Mouse (Mus musculus): Measurements from ENCODE around the gene Gm15013. TPM values are rescaled to one million over a fixed set of nuclear protein-coding genes. Genes with fewer than 3 reads are reported as not detected.

The Gm15013 gene
- polyA plus RNA-seq (2012; rRNA removed) = not detected in 2 replicates

DNA sequence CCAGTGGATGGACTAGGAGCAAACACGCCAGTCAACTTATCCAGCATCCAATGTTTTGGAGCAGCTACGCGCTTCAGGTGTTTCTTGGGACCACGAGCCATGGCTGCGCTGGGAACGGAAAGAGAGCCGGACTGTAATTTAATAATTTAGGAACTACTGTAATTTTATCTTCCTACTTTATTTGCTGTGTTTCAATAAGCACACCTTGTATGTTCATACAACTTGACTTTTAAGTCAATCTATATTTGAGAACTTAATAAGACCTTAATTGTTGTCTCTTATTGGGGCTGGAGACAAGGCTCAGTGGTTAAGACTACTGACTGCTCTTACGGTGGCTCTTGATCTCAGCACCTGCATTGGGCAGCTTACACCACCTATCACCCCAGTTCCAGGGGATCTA, at the start of gene Gm15013:
TSS of gene Gm15013 (minus strand) at position 101 of the 400 bp plus-strand sequence.

DNA sequence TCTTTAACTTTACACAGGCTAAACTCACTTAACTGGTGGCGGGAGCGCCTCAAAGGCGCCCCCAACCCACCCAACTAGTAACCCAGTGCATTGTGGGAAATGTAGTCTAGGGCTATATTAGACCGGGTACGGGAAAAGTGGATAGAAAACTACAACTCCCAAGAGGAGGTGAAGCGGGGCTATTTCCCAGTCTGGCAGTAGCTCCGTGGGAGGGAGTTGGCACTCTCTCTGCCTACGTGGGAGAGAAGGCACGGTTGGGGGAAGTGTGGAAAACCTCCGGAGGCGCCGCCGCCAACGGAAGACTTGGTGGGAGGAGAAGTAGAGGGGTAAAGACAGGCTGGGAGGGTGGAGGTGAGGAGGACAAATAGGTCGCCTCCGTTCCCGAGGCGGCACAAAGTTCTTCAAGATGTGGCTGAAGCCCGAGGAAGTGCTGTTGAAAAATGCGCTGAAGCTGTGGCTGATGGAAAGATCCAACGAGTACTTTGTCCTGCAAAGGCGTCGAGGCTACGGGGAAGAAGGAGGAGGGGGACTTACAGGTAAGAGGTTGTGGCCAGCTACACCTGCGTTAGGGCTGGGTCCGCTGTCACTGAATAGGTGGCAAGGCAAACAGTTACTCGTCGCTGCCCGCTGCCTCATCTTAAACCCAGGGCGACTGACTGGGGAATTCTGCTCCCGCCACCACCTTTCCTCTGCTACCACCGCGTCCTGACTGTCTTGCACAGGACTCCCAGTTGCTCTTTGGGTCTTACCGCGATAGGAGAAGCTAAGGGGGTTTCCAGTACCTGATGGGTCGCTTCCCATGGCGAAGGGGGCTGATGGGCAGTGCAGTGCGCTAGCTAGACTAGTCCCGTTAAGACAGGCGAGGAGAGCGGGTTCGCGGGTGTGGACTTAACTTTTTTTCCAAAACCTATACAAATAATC, 29.2 kb downstream of the Gm15013 start, which contains the start of gene Tbc1d8b:
TSS of gene Tbc1d8b (plus strand) at position 222 of the 921 bp plus-strand sequence.

Other genes with a start within 250 kb of the Gm15013 start
- gene D330045A20Rik, start 234.1 kb downstream of the Gm15013 start, polyA plus RNA-seq (2012; rRNA removed) = 0.50 and 0.55 TPM in 2 replicates
- 13.4 and 15.8 TPM in 2 replicates for gene Rnf128, start 151.2 kb downstream of the Gm15013 start, polyA plus RNA-seq (2012; rRNA removed)
- 1.5 and 1.7 TPM in 2 replicates for gene Tbc1d8b, start 29.5 kb downstream of the Gm15013 start, polyA plus RNA-seq (2012; rRNA removed)
- gene Ripply1, start 67.9 kb upstream of the Gm15013 start, polyA plus RNA-seq (2012; rRNA removed) = 0.07 and 0.12 TPM in 2 replicates
- gene Cldn2, start 86.3 kb upstream of the Gm15013 start, polyA plus RNA-seq (2012; rRNA removed) = 0.16 TPM in 2 replicates
- gene Morc4, start 157.2 kb upstream of the Gm15013 start, polyA plus RNA-seq (2012; rRNA removed) = 9.1 and 10.8 TPM in 2 replicates

Measured in liver, embryonic 14 days (tissue).